Mouse (Mus musculus): Measurements from ENCODE around the gene Unc13b. TPM values are rescaled to one million over a fixed set of nuclear protein-coding genes. Genes with fewer than 3 reads are reported as not detected.

The Unc13b gene
- polyA plus RNA-seq (2016; fragmentation: Nextera tagmentation; extraction: Ambion mirVana), result 7.8 and 9.1 TPM in 2 replicates

DNA sequence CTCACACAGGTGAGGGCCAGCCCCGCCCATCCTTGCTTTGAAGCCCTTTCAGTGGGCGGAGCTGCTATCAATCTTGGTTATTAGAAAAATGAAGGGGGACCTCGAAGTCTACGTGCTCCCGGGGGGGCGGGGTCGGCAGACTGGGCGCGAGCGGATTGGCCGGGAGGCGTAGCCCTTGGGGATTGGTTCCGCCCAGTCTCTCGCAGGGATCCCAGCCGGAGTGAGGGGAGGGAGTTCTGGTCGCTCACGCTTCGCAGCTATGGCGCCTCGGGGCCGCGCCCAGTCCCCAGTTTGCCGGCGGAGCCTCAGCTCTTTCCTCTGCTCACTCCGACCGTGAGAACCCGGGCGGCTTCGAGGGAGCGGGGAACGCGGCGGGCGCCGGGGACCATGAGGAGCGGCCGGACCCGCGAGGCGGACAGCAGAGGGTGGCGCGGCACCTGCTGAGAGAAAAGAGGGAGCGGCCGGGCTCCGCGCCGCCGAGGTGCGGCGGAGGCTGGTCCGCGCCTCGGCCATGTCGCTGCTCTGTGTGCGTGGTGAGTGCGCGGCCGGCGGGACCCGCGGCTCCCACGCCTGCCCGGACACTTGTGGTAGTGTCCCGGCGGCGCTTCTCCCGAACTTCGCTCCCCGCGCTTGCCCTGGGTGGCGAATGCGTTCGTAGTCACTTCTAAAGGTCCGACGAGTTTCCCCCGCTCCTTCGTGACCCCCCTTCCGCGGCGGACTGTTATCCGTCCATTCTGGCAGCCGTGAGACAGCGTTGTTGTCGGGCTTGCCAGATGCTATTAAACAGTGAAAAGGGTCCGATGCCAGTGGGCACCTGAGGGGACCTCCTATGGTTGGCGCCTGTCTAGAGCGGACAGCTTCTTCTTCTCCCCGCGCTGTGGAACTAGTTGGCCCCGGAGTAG, at the start of gene Unc13b:
Unc13b (plus strand) TSS at position 201 of the 902 bp plus-strand sequence.
- Histone ChIP-seq H3K4me2 (replicated peaks) (peak within 1 kb of the TSS; percentile 96), H3K4me1 (no peaks in the 10 kb centered on the region), H3K9ac (peak within 1 kb of the TSS; percentile 39), H3K27me3 (peaks cover 20% of the 10 kb centered on the region), H3K4me3 (peak within 1 kb of the TSS; percentile 68), H3K27ac (0 out of 2 replicates have a peak within 1 kb of the TSS, but pooled peaks have one; percentile 36), H3K9me3 (no peaks in the 10 kb centered on the region), H3K36me3 (no peaks in the 10 kb centered on the region)
- under 1% methylated on average over 85 of the region's 90 CpGs for WGBS
- ATAC-seq (ENCODE audit: insufficient number of reproducible peaks, insufficient read depth, low FRiP score, low TSS enrichment), result peak; percentile 92

DNA sequence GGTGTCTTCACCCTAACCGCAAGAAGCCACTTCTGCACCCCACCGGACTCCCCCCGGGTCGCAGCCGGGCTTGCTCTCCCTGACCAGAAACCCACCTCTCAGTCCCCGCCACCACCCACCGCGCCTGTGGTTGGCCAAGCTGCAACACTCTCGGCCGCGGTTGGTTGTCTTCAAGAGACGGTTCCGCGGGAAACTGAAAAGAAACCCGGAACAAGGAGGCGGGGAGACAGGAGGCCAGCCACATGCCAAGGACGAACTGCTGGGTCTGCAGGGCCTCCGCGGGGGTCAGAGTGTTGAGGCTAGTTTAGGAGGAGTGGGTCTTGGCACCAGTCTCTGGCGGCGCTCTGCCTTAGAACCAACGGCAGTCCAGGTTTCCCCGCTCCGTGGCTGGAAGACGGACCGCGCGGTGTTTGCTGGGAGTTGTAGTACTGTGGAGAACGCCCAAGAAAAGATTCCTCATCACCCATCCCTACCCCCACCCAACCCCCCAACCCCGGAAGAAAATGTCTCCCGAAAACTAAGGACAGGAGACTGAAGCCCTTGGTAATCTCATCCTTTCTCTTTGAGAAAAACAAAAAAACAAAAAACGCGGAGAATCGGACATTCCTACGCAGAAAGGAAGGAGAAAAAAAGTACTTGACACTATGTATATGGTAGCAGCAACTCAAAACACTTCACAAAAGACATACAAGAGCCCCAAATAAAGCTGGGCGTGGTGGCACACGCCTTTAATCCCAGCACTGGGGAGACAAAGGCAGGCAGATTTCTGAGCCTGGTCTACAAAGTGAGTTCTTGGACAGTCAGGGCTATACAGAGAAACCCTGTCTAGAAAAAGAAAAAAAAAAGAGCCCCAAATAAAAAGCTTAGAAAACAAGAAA, 48.4 kb upstream of the Unc13b start, which contains the start of gene Fancg:
Fancg (minus strand) TSS at position 346 of the 878 bp plus-strand sequence.
- Histone ChIP-seq H3K4me2 (replicated peaks) (peak within 1 kb of the TSS; percentile 83), H3K9ac (peak within 1 kb of the TSS; percentile 66), H3K4me1 (peaks cover 8% of the 10 kb centered on the region), H3K27ac (peak within 1 kb of the TSS; percentile 50; the same call in 1 of the 2 replicates), H3K36me3 (peaks cover 6% of the 10 kb centered on the region; the same call in 1 of the 2 replicates), H3K27me3 (no peaks in the 10 kb centered on the region), H3K4me3 (peak within 1 kb of the TSS; percentile 67), H3K9me3 (no peaks in the 10 kb centered on the region)
- peak; percentile 90 for ATAC-seq (ENCODE audit: insufficient number of reproducible peaks, insufficient read depth, low FRiP score, low TSS enrichment)
- under 1% methylated on average over 37 of the region's 37 CpGs for WGBS

DNA sequence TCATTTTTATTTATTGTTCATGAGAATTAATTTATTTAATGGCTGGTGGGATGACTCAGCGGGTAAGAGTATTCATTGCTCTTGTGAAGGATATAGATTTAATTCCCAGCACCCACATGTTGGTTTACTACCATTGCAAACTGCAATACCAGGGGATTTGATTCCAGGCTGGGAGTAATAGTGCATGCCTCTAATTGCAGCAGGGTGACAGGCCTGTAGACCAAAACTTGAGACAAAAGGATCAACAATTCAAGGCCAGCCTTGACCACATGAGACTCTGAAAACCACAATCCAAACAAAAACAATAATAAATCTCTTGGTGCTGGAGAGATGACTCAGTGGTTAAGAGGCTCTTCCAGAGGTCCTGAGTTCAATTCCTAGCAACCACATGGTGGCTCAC, 46.7 kb upstream of the Unc13b start:
- WGBS, result 98% methylated on average over 1 of the region's 1 CpGs
- Histone ChIP-seq H3K27me3 (no peaks in the 10 kb centered on the region), H3K4me1 (peaks cover 8% of the 10 kb centered on the region), H3K9me3 (no peaks in the 10 kb centered on the region), H3K4me3 (no peak overlapping the region), H3K9ac (no peak overlapping the region), H3K4me2 (replicated peaks) (no peak overlapping the region), H3K36me3 (peaks cover 6% of the 10 kb centered on the region; the same call in 1 of the 2 replicates), H3K27ac (no peak overlapping the region)
- no peak for ATAC-seq (ENCODE audit: insufficient number of reproducible peaks, insufficient read depth, low FRiP score, low TSS enrichment)

DNA sequence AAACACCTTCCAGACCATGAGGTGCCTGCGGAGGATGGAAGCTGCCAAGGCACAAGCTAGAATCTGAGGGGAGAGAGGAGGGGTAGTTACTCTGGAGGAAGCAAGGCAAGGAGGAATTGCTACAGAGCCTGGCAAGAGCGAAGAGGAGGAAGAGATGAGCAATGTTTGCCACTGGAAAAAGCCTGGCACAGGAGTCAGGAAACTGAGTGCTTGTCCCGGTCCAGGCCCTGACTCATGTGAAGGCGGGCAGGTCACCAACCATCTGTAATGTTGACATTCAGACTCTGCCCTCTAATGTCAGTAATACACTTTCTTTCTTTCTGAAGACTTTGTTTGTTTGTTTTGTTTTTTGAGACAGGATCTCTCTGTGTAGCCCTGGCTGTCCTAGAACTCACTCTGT, 40.6 kb upstream of the Unc13b start:
- Histone ChIP-seq H3K4me2 (replicated peaks) (no peak overlapping the region), H3K9ac (no peak overlapping the region), H3K27me3 (no peaks in the 10 kb centered on the region), H3K27ac (no peak overlapping the region), H3K9me3 (no peaks in the 10 kb centered on the region), H3K36me3 (peaks cover 61% of the 10 kb centered on the region), H3K4me3 (no peak overlapping the region), H3K4me1 (no peaks in the 10 kb centered on the region)
- no peak for ATAC-seq (ENCODE audit: insufficient number of reproducible peaks, insufficient read depth, low FRiP score, low TSS enrichment)
- 84% methylated on average over 4 of the region's 4 CpGs for WGBS

DNA sequence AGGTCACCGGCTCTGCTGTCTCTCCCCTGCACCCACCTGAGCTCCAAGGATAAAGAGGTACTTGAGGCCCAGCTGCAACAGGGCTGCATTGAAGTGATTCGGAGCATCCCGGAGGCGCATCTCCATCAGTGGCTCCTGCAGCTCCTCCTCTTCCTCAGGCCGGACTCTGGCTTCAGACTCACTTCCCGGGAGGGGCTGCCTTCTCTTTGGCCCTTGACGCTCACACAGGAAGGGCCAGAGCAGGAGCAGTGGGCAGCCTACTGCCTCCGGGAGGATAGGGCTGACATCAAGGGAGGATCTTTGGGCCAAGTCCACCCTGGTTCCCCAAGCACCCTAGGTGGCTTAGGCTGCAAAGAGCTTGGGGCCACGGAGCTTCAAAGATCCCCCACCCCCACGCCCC, 39.6 kb upstream of the Unc13b start:
- Histone ChIP-seq H3K9me3 (no peaks in the 10 kb centered on the region), H3K9ac (no peak overlapping the region), H3K4me1 (0 out of 2 replicates have a peak, but pooled peaks cover under 1% of the 10 kb centered on the region), H3K27ac (no peak overlapping the region), H3K4me3 (no peak overlapping the region), H3K36me3 (peaks cover 66% of the 10 kb centered on the region), H3K4me2 (replicated peaks) (no peak overlapping the region), H3K27me3 (no peaks in the 10 kb centered on the region)
- no peak for ATAC-seq (ENCODE audit: insufficient number of reproducible peaks, insufficient read depth, low FRiP score, low TSS enrichment)
- 94% methylated on average over 10 of the region's 10 CpGs for WGBS

DNA sequence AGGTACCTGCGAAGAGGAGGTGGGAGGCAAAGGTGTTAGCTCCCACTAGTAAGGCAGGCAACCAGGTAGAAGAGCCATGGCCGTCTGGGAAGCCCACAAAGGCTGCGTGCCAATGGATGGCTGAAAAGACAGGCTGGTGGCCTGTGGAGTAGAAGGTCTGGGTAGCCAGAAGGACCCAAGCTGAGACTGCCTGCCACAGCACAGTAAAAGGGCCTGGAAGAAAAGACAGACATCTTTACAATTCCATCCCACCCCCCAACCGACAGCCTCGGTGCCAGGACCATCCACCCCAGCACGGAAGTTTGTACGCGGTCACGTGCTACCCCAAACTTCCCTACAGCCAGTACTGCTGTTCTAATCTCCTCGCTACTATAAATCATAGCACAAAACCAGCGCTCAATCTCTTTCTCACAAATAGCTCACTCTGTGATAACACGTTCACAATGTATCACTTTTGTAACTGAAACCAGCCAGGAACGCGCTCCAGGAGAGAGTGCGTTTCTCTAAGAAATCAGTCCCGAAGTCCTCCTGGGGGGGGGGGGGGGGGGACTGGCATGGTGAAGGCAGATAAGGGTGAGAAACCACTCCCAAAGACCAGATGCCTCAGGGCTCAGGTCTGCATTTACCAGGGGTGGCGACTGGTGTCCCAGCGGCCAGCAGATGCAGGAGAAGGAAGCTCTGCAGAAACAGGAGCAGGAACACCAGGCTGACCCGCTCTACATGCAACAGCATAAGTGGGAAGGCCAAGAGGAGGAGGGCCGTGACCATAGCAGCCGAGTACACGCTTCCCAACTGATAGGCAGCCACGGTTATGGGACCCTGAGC, 38.9 kb upstream of the Unc13b start:
- Histone ChIP-seq H3K27ac (no peak overlapping the region), H3K9me3 (no peaks in the 10 kb centered on the region), H3K27me3 (no peaks in the 10 kb centered on the region), H3K4me2 (replicated peaks) (no peak overlapping the region), H3K9ac (no peak overlapping the region), H3K4me1 (peaks cover 7% of the 10 kb centered on the region), H3K36me3 (peaks cover 66% of the 10 kb centered on the region), H3K4me3 (no peak overlapping the region)
- WGBS, result 93% methylated on average over 23 of the region's 23 CpGs
- no peak for ATAC-seq (ENCODE audit: insufficient number of reproducible peaks, insufficient read depth, low FRiP score, low TSS enrichment)

DNA sequence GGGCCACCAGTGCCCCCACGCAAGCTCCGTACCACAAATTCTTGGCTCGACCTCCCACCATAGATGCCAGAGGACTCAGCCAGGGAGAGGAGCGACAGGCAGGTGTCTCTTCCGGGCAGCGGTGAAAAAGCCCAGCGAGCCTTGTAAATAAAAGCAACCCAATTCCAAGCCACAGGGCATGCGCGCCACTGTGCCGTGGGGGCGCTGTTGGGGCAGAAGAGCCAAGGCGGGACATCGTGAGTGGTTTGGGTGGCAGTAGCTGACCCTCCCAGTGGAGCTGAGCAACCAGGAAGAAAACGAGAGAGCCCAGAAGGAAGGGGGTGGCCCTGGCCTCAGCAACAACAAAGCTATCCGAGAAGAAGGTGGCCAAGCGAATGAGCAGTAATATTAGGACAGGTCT, 37.9 kb upstream of the Unc13b start:
- no peaks in the 10 kb centered on the region for H3K9me3 ChIP-seq
- no peak overlapping the region for H3K4me2 ChIP-seq (replicated peaks)
- ATAC-seq (ENCODE audit: insufficient number of reproducible peaks, insufficient read depth, low FRiP score, low TSS enrichment), result no peak
- no peak overlapping the region for H3K9ac ChIP-seq
- peaks cover 63% of the 10 kb centered on the region for H3K36me3 ChIP-seq
- no peaks in the 10 kb centered on the region for H3K27me3 ChIP-seq
- 85% methylated on average over 16 of the region's 16 CpGs for WGBS
- no peak overlapping the region for H3K27ac ChIP-seq
- peaks cover 10% of the 10 kb centered on the region for H3K4me1 ChIP-seq
- no peak overlapping the region for H3K4me3 ChIP-seq

DNA sequence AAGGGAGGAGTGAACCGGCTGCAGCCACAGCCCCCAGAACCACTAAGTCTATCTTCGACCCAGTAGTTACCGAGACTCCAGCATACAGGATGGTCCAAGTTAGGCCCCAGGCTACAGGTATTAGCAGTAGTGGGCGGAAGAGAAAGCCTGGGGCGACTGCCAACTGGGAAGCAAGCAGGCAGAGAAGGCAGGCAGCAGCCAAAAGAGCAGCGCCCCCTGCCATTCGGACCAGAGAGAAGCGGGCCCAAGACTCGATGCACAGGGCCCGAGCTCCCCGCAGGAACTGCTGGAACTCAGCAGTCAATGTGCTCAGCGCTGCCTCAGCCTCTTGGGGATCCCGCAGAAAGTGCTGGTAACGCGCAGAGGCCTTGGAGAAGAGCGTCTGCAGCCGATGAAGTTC, 37.4 kb upstream of the Unc13b start:
- Histone ChIP-seq H3K4me1 (peaks cover 10% of the 10 kb centered on the region), H3K9me3 (no peaks in the 10 kb centered on the region), H3K4me3 (no peak overlapping the region), H3K27ac (no peak overlapping the region), H3K9ac (no peak overlapping the region), H3K27me3 (no peaks in the 10 kb centered on the region), H3K36me3 (peaks cover 63% of the 10 kb centered on the region), H3K4me2 (replicated peaks) (no peak overlapping the region)
- no peak for ATAC-seq (ENCODE audit: insufficient number of reproducible peaks, insufficient read depth, low FRiP score, low TSS enrichment)
- 69% methylated on average over 17 of the region's 17 CpGs for WGBS

DNA sequence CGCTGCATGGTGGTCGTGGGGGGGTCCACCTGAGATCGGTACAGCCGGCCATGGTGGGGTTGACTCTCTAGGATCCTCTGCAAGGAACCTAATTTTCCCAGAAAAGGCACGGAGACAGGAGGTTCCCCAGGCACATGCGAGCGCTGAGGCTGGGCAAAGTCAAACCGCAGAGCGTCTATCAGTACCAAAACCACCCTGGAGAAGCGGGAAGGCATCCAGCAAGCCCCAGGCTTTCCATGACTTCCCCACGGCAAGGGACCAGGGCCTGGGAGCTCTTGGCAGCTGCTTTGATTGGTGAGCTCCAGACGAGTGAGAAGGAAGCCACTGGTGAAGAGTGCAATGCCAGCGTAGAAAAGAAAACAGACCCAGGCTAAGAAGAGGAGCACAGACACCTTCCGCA, 34.1 kb upstream of the Unc13b start:
- 84% methylated on average over 14 of the region's 14 CpGs for WGBS
- Histone ChIP-seq H3K27ac (peak overlapping the region; percentile 88), H3K36me3 (peaks cover 66% of the 10 kb centered on the region), H3K9me3 (no peaks in the 10 kb centered on the region), H3K9ac (peak overlapping the region; percentile 53; the same call in 1 of the 2 replicates), H3K4me1 (peaks cover 10% of the 10 kb centered on the region), H3K27me3 (no peaks in the 10 kb centered on the region), H3K4me2 (replicated peaks) (peak overlapping the region; percentile 72), H3K4me3 (peak overlapping the region; percentile 62)
- ATAC-seq (ENCODE audit: insufficient number of reproducible peaks, insufficient read depth, low FRiP score, low TSS enrichment), result no peak

DNA sequence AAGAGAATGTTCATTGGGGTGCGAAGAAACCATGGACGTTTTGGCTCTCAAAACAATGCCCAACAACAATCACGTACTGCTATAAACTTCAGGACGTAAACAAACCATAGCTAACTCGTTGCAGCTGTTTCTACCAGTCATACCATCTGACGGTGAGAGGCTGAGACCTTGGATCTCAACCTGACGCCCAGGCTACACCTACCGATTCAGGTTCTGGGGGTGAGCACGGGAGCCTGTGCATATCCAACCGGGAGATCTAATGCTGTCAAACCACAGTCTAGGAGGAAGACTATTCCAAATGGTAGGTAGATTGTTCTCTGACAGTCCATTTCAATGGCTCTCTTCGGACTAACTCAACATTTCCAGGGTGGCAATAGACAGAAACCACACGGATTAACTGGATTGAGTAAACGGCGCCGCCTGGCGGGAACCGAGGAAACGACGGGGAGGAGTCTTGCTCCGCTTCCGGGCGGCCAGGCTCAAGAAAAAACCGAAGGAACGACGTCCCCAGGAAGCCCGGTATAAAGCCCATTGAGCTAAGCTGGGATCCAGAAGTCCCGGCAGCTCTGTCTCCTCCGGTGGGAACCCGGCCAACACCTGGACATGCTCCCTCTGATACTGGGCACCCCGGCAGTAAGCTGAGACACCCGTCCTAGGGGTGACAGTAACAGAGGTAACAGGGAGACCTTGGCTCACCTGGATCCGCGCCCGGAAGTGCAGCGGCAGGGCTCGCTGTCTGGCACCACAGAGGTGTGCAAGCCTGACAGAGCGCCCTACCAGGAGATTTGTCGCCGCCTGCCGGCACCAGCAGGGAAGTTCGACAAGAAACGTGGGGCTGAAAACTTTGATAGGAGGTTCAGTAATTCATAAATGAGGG, 33.4 kb upstream of the Unc13b start, which contains the start of gene Pigo:
Pigo (minus strand) TSS at position 736 of the 877 bp plus-strand sequence.
- H3K27me3 ChIP-seq, result no peaks in the 10 kb centered on the region
- peak within 1 kb of the TSS; percentile 88 for H3K27ac ChIP-seq
- H3K9me3 ChIP-seq, result no peaks in the 10 kb centered on the region
- peaks cover 17% of the 10 kb centered on the region for H3K4me1 ChIP-seq
- 7% methylated on average over 42 of the region's 42 CpGs for WGBS
- H3K36me3 ChIP-seq, result peaks cover 62% of the 10 kb centered on the region
- H3K9ac ChIP-seq, result peak within 1 kb of the TSS; percentile 53
- peak; percentile 82 for ATAC-seq (ENCODE audit: insufficient number of reproducible peaks, insufficient read depth, low FRiP score, low TSS enrichment)
- H3K4me3 ChIP-seq, result peak within 1 kb of the TSS; percentile 62
- peak within 1 kb of the TSS; percentile 72 for H3K4me2 ChIP-seq (replicated peaks)

All from embryonic facial prominence, embryonic 12.5 days (tissue).